Mouse (Mus musculus) A20 (cell line): ENCODE results near the gene Tigd2.
A peak's percentile ranks its signal among the peaks of the same experiment; 100 is the strongest.
"Not testable (repeated sequence)": the region's sequence is repeated elsewhere in the genome, so short reads cannot be mapped to it uniquely, and the experiment has no call there.

Experiments used
- DNase-seq: peaks from one replicate; pipeline ENCODE4 v3.0.0-alpha.2; 2011; ENCODE audit warnings: low read depth, low spot score

Tigd2 gene

GRCm38 (mm10) chr6:59208685-59209298 is at the start of gene Tigd2:
Gene Tigd2 (plus strand): TSS chr6:59208870.
- DNase-seq = peak; percentile 87

- no peak for DNase-seq
Observed at GRCm38 (mm10) chr6:59161801-59162478, 46.7 kb upstream of the Tigd2 start.

- no peak for DNase-seq
Observed at GRCm38 (mm10) chr6:59162887-59163286, 45.8 kb upstream of the Tigd2 start.

GRCm38 (mm10) chr6:59163407-59163806 is 45.3 kb upstream of the Tigd2 start:
- no peak for DNase-seq

GRCm38 (mm10) chr6:59168939-59169338 is 39.7 kb upstream of the Tigd2 start:
- DNase-seq = no peak

- DNase-seq = no peak
Observed at GRCm38 (mm10) chr6:59171230-59171629, 37.4 kb upstream of the Tigd2 start.

- DNase-seq = no peak
Observed at GRCm38 (mm10) chr6:59173940-59174339, 34.7 kb upstream of the Tigd2 start.

GRCm38 (mm10) chr6:59178051-59178450 is 30.6 kb upstream of the Tigd2 start:
- no peak for DNase-seq

- DNase-seq = peak; percentile 42
Observed at GRCm38 (mm10) chr6:59180376-59180996, 28.2 kb upstream of the Tigd2 start.

- peak; percentile 52 for DNase-seq
Observed at GRCm38 (mm10) chr6:59185010-59185699, 23.5 kb upstream of the Tigd2 start.

- DNase-seq = no peak
Observed at GRCm38 (mm10) chr6:59190006-59190405, 18.7 kb upstream of the Tigd2 start.

- not testable (repeated sequence) for DNase-seq
Observed at GRCm38 (mm10) chr6:59194518-59194917, 14.2 kb upstream of the Tigd2 start.

- DNase-seq = no peak
Observed at GRCm38 (mm10) chr6:59195849-59196635, 12.6 kb upstream of the Tigd2 start.

- DNase-seq = no peak
Observed at GRCm38 (mm10) chr6:59196746-59197145, 11.9 kb upstream of the Tigd2 start.

GRCm38 (mm10) chr6:59198356-59198755 is 10.3 kb upstream of the Tigd2 start:
- DNase-seq = no peak

GRCm38 (mm10) chr6:59199021-59199420 is 9.6 kb upstream of the Tigd2 start:
- no peak for DNase-seq

- DNase-seq = no peak
Observed at GRCm38 (mm10) chr6:59207561-59207960, 1.1 kb upstream of the Tigd2 start.

- DNase-seq = peak; percentile 63
Observed at GRCm38 (mm10) chr6:59209299-59209707, 633 bp downstream of the Tigd2 start.

- DNase-seq = no peak
Observed at GRCm38 (mm10) chr6:59233191-59233590, 24.5 kb downstream of the Tigd2 start.

GRCm38 (mm10) chr6:59233651-59234050 is 25.0 kb downstream of the Tigd2 start:
- DNase-seq = no peak

GRCm38 (mm10) chr6:59249675-59250074 is 41.0 kb downstream of the Tigd2 start:
- DNase-seq = peak; percentile 5
